Mouse (Mus musculus) hematopoietic stem cell, adult 5-6 weeks (primary cell): ENCODE results near the gene Fam199x. TPM values are rescaled to one million over a fixed set of nuclear protein-coding genes. Genes with fewer than 3 reads are reported as not detected.

Source experiments
- ATAC-seq, 2 experiments: fragments of 125-278 bp in 1 of 2; replicated peaks in 1 of 2; 2 replicates each; pipeline ENCODE4 v1.8.0; 2016 to 2017; ENCODE audit warnings: inconsistent platforms in 2 of 2, mild to moderate bottlenecking in 2 of 2, moderate number of reproducible peaks in 2 of 2, low read depth in 1 of 2, moderate TSS enrichment in 1 of 2; ENCODE audit not compliant: low FRiP score in 2 of 2, poor library complexity in 2 of 2, severe bottlenecking in 2 of 2, insufficient read depth in 1 of 2, low TSS enrichment in 1 of 2
- total RNA-seq: library from RNA; stranded (forward); fragments of 172-1452, 232-1000 nt; gene quantifications from 2 replicates; pipeline ENCODE4 v1.2.3, GENCODE M21; 2017

The Fam199x gene
- total RNA-seq: 16.5 and 20.0 TPM in 2 replicates

GRCm38 (mm10) chrX:137049425-137050225 lies at the start of gene Fam199x:
Fam199x (plus strand) TSS chrX:137049594.
- ATAC-seq: peak; percentile 100

GRCm38 (mm10) chrX:137015099-137015709 lies 34.2 kb upstream of the Fam199x start:
- peak; percentile 75 to 89 for ATAC-seq

GRCm38 (mm10) chrX:137017668-137018067 lies 31.7 kb upstream of the Fam199x start:
- ATAC-seq: no peak

GRCm38 (mm10) chrX:137019310-137019709 lies 30.1 kb upstream of the Fam199x start:
- peak; percentile 82 to 86; a peak in 3 of 4 replicates for ATAC-seq

GRCm38 (mm10) chrX:137030916-137031315 lies 18.5 kb upstream of the Fam199x start:
- no peak for ATAC-seq

GRCm38 (mm10) chrX:137031726-137032125 lies 17.7 kb upstream of the Fam199x start:
- ATAC-seq: no peak

GRCm38 (mm10) chrX:137034322-137034721 lies 15.1 kb upstream of the Fam199x start:
- ATAC-seq: no peak

- no peak for ATAC-seq
Observed at GRCm38 (mm10) chrX:137037470-137037999, 11.9 kb upstream of the Fam199x start.

GRCm38 (mm10) chrX:137038000-137038483 lies 11.4 kb upstream of the Fam199x start, which contains the start of gene Slc25a53:
Slc25a53 (minus strand) TSS chrX:137038302.
- ATAC-seq: peak; percentile 99

- no peak for ATAC-seq
Observed at GRCm38 (mm10) chrX:137038502-137038901, 10.9 kb upstream of the Fam199x start.

GRCm38 (mm10) chrX:137049060-137049424 lies 352 bp upstream of the Fam199x start:
- ATAC-seq: no peak

GRCm38 (mm10) chrX:137063202-137063601 lies 13.8 kb downstream of the Fam199x start:
- ATAC-seq: no peak

- ATAC-seq: no peak
Observed at GRCm38 (mm10) chrX:137104531-137104930, 55.1 kb downstream of the Fam199x start.

- ATAC-seq: no peak
Observed at GRCm38 (mm10) chrX:137106498-137106897, 57.1 kb downstream of the Fam199x start.

GRCm38 (mm10) chrX:137118097-137118746 lies 68.8 kb downstream of the Fam199x start:
- ATAC-seq: peak; percentile 63 to 84

GRCm38 (mm10) chrX:137119675-137120423 lies 70.5 kb downstream of the Fam199x start:
- ATAC-seq: no peak

- no peak for ATAC-seq
Observed at GRCm38 (mm10) chrX:137121718-137122117, 72.3 kb downstream of the Fam199x start, which contains the start of gene Esx1. Esx1 (minus strand) TSS chrX:137122083.
